Comparison of ENCODE assay signal across 8 mouse cellular contexts in genomic region chr1:88287697-88287980, GRCm38 (mm10). TPM values are rescaled to one million over a fixed set of nuclear protein-coding genes. Genes with fewer than 3 reads are reported as not detected.
DNase-seq lines count a peak whose midpoint lies in the region; ATAC-seq and TF ChIP-seq lines count a peak whose summit lies in the region.

No protein-coding gene starts in this region.

- no peaks in the 10 kb centered on the region for H3K36me3 ChIP-seq in heart, postnatal 0 days (replicated peaks; ENCODE audit: control insufficient read depth, insufficient read depth, low read length)
- H3K36me3 ChIP-seq in embryonic facial prominence, embryonic 10.5 days (replicated peaks): no peaks in the 10 kb centered on the region

- no peak for ATAC-seq in heart, postnatal 0 days (ENCODE audit: insufficient read depth, low read depth)
- peak; percentile 21 for ATAC-seq in neutrophil, adult 5-6 weeks (ENCODE audit: extremely low read depth, insufficient number of reproducible peaks, low FRiP score, poor library complexity, severe bottlenecking)

- TF ChIP-seq EP300 in heart, postnatal 0 days (IDR thresholded peaks at IDR 0.05; ENCODE audit: low read depth): no peak

- H3K9ac ChIP-seq in heart, postnatal 0 days (replicated peaks; ENCODE audit: low read depth, low read length): no peak overlapping the region

- WGBS in heart, postnatal 0 days: 32% methylated on average over 5 of the region's 5 CpGs
- 35% methylated on average over 5 of the region's 5 CpGs for WGBS in embryonic facial prominence, embryonic 10.5 days

- peak; percentile 77 for TF ChIP-seq CTCF in heart, postnatal 0 days (IDR thresholded peaks at IDR 0.05; ENCODE audit: low read depth)

- H3K4me2 ChIP-seq in heart, postnatal 0 days (ENCODE audit: low read depth, low read length): no peak overlapping the region

- H3K4me1 ChIP-seq in heart, postnatal 0 days (ENCODE audit: control insufficient read depth, insufficient read depth): no peaks in the 10 kb centered on the region
- H3K4me1 ChIP-seq in embryonic facial prominence, embryonic 10.5 days: no peaks in the 10 kb centered on the region

- no peaks in the 10 kb centered on the region for H3K27me3 ChIP-seq in heart, postnatal 0 days (ENCODE audit: control insufficient read depth, insufficient read depth, low read length)
- H3K27me3 ChIP-seq in embryonic facial prominence, embryonic 10.5 days (replicated peaks; ENCODE audit: low read depth, poor library complexity, severe bottlenecking): no peaks in the 10 kb centered on the region

- H3K4me3 ChIP-seq in heart, postnatal 0 days (ENCODE audit: low read depth, low read length): no peak overlapping the region
- H3K4me3 ChIP-seq in embryonic facial prominence, embryonic 10.5 days: no peak overlapping the region

- H3K27ac ChIP-seq in heart, postnatal 0 days (ENCODE audit: low read depth): no peak overlapping the region
- H3K27ac ChIP-seq in embryonic facial prominence, embryonic 10.5 days (replicated peaks): no peak overlapping the region

- H3K9me3 ChIP-seq in heart, postnatal 0 days (replicated peaks; ENCODE audit: control insufficient read depth, low read length): 0 out of 2 replicates have a peak, but pooled peaks cover 46% of the 10 kb centered on the region
- H3K9me3 ChIP-seq in embryonic facial prominence, embryonic 10.5 days: peaks cover 94% of the 10 kb centered on the region

- DNase-seq in heart, postnatal 0 days (ENCODE audit: low spot score): peak; percentile 53
- DNase-seq in heart, adult 9 months (ENCODE audit: low spot score in 2 of 2): no peak
- DNase-seq in 3T3-L1 (ENCODE audit: low read depth, low spot score) (peak; percentile 92), MN1 (ENCODE audit: low spot score) (peak; percentile 91)
- peak; percentile 74 for DNase-seq in embryonic facial prominence, embryonic 10.5 days (ENCODE audit: low spot score)
- DNase-seq in kidney, postnatal 14 days: peak; percentile 75
- DNase-seq in frontal cortex, postnatal 14 days (ENCODE audit: low spot score in 2 of 2): no peak

RNA-seq across cellular contexts. Expression of gene Trpm8, which starts 10.2 kb away (rescaled TPM):
- not detected in 2 replicates for total RNA-seq in heart, postnatal 0 days (2014; rRNA removed; ENCODE audit: low replicate concordance)
- not detected in 2 replicates for polyA plus RNA-seq in heart, postnatal 0 days (2015; fragmentation: Nextera tagmentation; extraction: Ambion mirVana)
- not detected in 2 replicates for polyA plus RNA-seq in embryonic facial prominence, embryonic 10.5 days (2016; fragmentation: Nextera tagmentation; extraction: Ambion mirVana)
- not detected in 2 replicates for total RNA-seq in neutrophil, adult 5-6 weeks (2017)

RNA-seq across cellular contexts. Expression of gene Hjurp, which starts 10.2 kb away (rescaled TPM):
- 95.2 and 97.3 TPM in 2 replicates for total RNA-seq in heart, postnatal 0 days (2014; rRNA removed; ENCODE audit: low replicate concordance)
- 28.0 and 29.3 TPM in 2 replicates for polyA plus RNA-seq in heart, postnatal 0 days (2015; fragmentation: Nextera tagmentation; extraction: Ambion mirVana)
- polyA plus RNA-seq in embryonic facial prominence, embryonic 10.5 days (2016; fragmentation: Nextera tagmentation; extraction: Ambion mirVana): 219 and 220 TPM in 2 replicates
- 72.4 and 80.5 TPM in 2 replicates for total RNA-seq in neutrophil, adult 5-6 weeks (2017)

Comparison
In these comparisons a context has a peak if more than half of its experiments do, and no peak if none do; other contexts are left out.
1. DNase-seq: peak in heart, postnatal 0 days (single experiment), 3T3-L1 (single experiment), MN1 (single experiment), embryonic facial prominence, embryonic 10.5 days (single experiment) and kidney, postnatal 14 days (single experiment); none in heart, adult 9 months (0 of 2) and frontal cortex, postnatal 14 days (0 of 2).